17 mouse cellular contexts compared by ENCODE assay signal in genomic region chr19:16478186-16478607, GRCm38 (mm10). TPM values are rescaled to one million over a fixed set of nuclear protein-coding genes. Genes with fewer than 3 reads are reported as not detected.
DNase-seq lines count a peak whose midpoint lies in the region; ATAC-seq and TF ChIP-seq lines count a peak whose summit lies in the region.
"Had no signal": no experiment of that assay in that cellular context is flagged by ENCODE, and none has a peak within 500 bp of the region (broad histone marks: within the 10 kb centered on the region; RNA-seq: fewer than 3 reads in every experiment).

No protein-coding gene starts in this region.

- no peaks in the 10 kb centered on the region for H3K27me3 ChIP-seq in liver, embryonic 14.5 days (ENCODE audit: control insufficient read depth, insufficient read depth, low read length)
- no peaks in the 10 kb centered on the region for H3K27me3 ChIP-seq in thymus, adult 2 months (ENCODE audit: control insufficient read depth, insufficient read depth, low read length)
- H3K27me3 ChIP-seq: CH12.LX; embryonic facial prominence, embryonic 15.5 days; forebrain, embryonic 13.5 days; hindbrain, embryonic 13.5 days had no signal

- H3K36me3 ChIP-seq in liver, embryonic 14.5 days (replicated peaks; ENCODE audit: control insufficient read depth, insufficient read depth, low read depth) = no peaks in the 10 kb centered on the region
- H3K36me3 ChIP-seq in thymus, adult 2 months (ENCODE audit: control insufficient read depth, insufficient read depth, low read length) = no peaks in the 10 kb centered on the region
- H3K36me3 ChIP-seq: embryonic facial prominence, embryonic 15.5 days; hindbrain, embryonic 13.5 days had no signal

- no peak for TF ChIP-seq POLR2A in lung, adult 2 months (IDR thresholded peaks at IDR 0.05; ENCODE audit: borderline replicate concordance, extremely low read depth, low read depth, low read length)
- no peak for TF ChIP-seq POLR2A in thymus, adult 2 months (IDR thresholded peaks at IDR 0.05; ENCODE audit: control insufficient read depth, extremely low read depth, insufficient read depth, low read length, poor library complexity)

- H3K27ac ChIP-seq in liver, embryonic 14.5 days = no peak overlapping the region; the same call in 1 of the 2 replicates
- no peak overlapping the region for H3K27ac ChIP-seq in thymus, adult 2 months (ENCODE audit: control insufficient read depth, insufficient read depth, low read length)
- H3K27ac ChIP-seq: embryonic facial prominence, embryonic 15.5 days; forebrain, embryonic 13.5 days; hindbrain, embryonic 13.5 days; kidney, postnatal 0 days had no signal

- peaks cover 5% of the 10 kb centered on the region; the same call in 1 of the 2 replicates for H3K4me1 ChIP-seq in lung, adult 2 months (ENCODE audit: control insufficient read depth, insufficient read depth, low read length)
- H3K4me1 ChIP-seq in liver, embryonic 14.5 days (replicated peaks; ENCODE audit: control insufficient read depth in 2 of 2, insufficient read depth in 2 of 2, low read length in 1 of 2) = peaks cover 40 to 50% of the 10 kb centered on the region in 2 experiments
- no peaks in the 10 kb centered on the region for H3K4me1 ChIP-seq in thymus, adult 2 months (replicated peaks; ENCODE audit: control insufficient read depth, insufficient read depth, low read length)
- H3K4me1 ChIP-seq: embryonic facial prominence, embryonic 15.5 days; forebrain, embryonic 13.5 days; hindbrain, embryonic 13.5 days had no signal

- 34% methylated on average over 8 of the region's 8 CpGs for WGBS in lung, adult 2 months
- WGBS in liver, embryonic 14.5 days (ENCODE audit: insufficient replicate concordance) = 12% methylated on average over 8 of the region's 8 CpGs
- WGBS in thymus, adult 2 months = 36% methylated on average over 8 of the region's 8 CpGs

- no peak overlapping the region for H3K4me3 ChIP-seq in lung, adult 2 months (replicated peaks; ENCODE audit: extremely low read depth, low read depth, low read length)
- no peak overlapping the region for H3K4me3 ChIP-seq in liver, embryonic 14.5 days (ENCODE audit: insufficient read depth in 1 of 2, low read depth in 2 of 2, low read length in 2 of 2)
- no peak overlapping the region for H3K4me3 ChIP-seq in thymus, adult 2 months (ENCODE audit: control insufficient read depth, insufficient read depth, low read length)
- H3K4me3 ChIP-seq: embryonic facial prominence, embryonic 15.5 days; forebrain, embryonic 13.5 days; hindbrain, embryonic 13.5 days had no signal

- no peak overlapping the region for H3K9ac ChIP-seq in liver, embryonic 14.5 days (replicated peaks)
- H3K9ac ChIP-seq: embryonic facial prominence, embryonic 15.5 days; forebrain, embryonic 13.5 days; hindbrain, embryonic 13.5 days had no signal

- peak; percentile 41 to 69 for DNase-seq in lung, adult 18-20 months
- no peak for DNase-seq in lung, adult 2 months
- DNase-seq in liver, embryonic 14.5 days (ENCODE audit: low read depth in 3 of 3, low spot score in 3 of 3) = no peak
- peak; percentile 81 for DNase-seq in lung, postnatal 10 days
- DNase-seq in yolk sac, embryonic 10.5 days (ENCODE audit: low spot score) = no peak
- DNase-seq in thymus, adult 2 months = no peak
- no peak for DNase-seq in urinary bladder, postnatal 25 days (ENCODE audit: low spot score)
- DNase-seq: adrenal gland, postnatal 14 days; cerebellum, adult 8-10 months; gastrocnemius, postnatal 14 days had no signal

- peak overlapping the region; percentile 54 for H3K4me2 ChIP-seq in liver, embryonic 14.5 days (ENCODE audit: low read depth)
- H3K4me2 ChIP-seq: embryonic facial prominence, embryonic 15.5 days; forebrain, embryonic 13.5 days; hindbrain, embryonic 13.5 days had no signal

- no peaks in the 10 kb centered on the region; the same call in 1 of the 2 replicates for H3K9me3 ChIP-seq in liver, embryonic 14.5 days (ENCODE audit: control insufficient read depth, low read length)

- ATAC-seq in liver, embryonic 14.5 days (ENCODE audit: insufficient read depth) = peak; percentile 33; the same call in 1 of the 2 replicates
- peak; percentile 64 for ATAC-seq in megakaryocyte-erythroid progenitor cell, adult 5-6 weeks (replicated peaks; ENCODE audit: low FRiP score, low TSS enrichment, poor library complexity, severe bottlenecking)
- ATAC-seq: forebrain, embryonic 13.5 days; intestine, embryonic 16.5 days had no signal

- TF ChIP-seq EP300 in liver, embryonic 14.5 days (IDR thresholded peaks at IDR 0.05; ENCODE audit: low read depth) = peak; percentile 60

- TF ChIP-seq CTCF in lung, adult 2 months (IDR thresholded peaks at IDR 0.05; ENCODE audit: insufficient read depth, low read length) = no peak
- TF ChIP-seq CTCF in liver, embryonic 14.5 days (IDR thresholded peaks at IDR 0.05; ENCODE audit: low read depth) = no peak
- TF ChIP-seq CTCF in thymus, adult 2 months (IDR thresholded peaks at IDR 0.05; ENCODE audit: borderline replicate concordance, control insufficient read depth, extremely low read depth, insufficient read depth, low read length, poor library complexity) = no peak

RNA-seq across cellular contexts. Expression of gene Gna14, which starts 42.6 kb away (rescaled TPM):
- polyA plus RNA-seq in lung, adult 2 months (2012; rRNA removed) = 15.2 and 16.5 TPM in 2 replicates
- 0.69 and 0.87 TPM in 2 replicates for polyA plus RNA-seq in liver, embryonic 14.5 days (2012; rRNA removed)
- 0.85 and 1.4 TPM in 2 replicates for polyA plus RNA-seq in liver, embryonic 14.5 days (2014; fragmentation: Nextera tagmentation; extraction: Ambion mirVana)
- 12.5 and 19.1 TPM in 2 replicates for total RNA-seq in megakaryocyte-erythroid progenitor cell, adult 5-6 weeks (2014; fragmentation: Nextera tagmentation)
- 12.7 and 14.1 TPM in 2 replicates for total RNA-seq in megakaryocyte-erythroid progenitor cell, adult 5-6 weeks (2017)
- 2.9 and 3.4 TPM in 2 replicates for polyA plus RNA-seq in thymus, adult 2 months (2012; rRNA removed)

Comparison
In these comparisons a context has a peak if more than half of its experiments do, and no peak if none do; other contexts are left out.
1. DNase-seq: peak in lung, adult 18-20 months (2 of 2) and lung, postnatal 10 days (single experiment); none in lung, adult 2 months (single experiment), liver, embryonic 14.5 days (0 of 3), yolk sac, embryonic 10.5 days (single experiment), thymus, adult 2 months (single experiment) and urinary bladder, postnatal 25 days (single experiment).